In the genomic region with DNA sequence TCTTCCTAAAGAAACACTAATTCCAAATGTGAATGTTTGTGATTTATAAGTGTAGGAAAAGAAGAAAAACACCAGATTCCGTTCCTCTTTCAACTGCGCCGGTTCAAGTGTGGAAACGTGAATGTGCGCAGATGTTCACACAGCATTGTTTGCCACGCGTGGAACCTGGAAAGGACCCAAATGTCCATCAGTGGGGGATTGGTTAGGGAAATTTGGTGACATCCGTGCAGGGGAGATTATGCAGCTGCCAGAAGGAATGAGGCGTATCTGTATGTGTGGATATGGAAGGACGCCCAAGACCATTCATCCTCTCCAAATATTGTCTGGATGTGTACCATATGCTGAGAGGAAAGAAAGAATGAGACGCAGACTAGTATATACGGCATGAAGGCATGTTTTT, we compare ENCODE assay signal across 12 mouse cellular contexts.
DNase-seq lines count a peak whose midpoint lies in the region; ATAC-seq and TF ChIP-seq lines count a peak whose summit lies in the region.
"Had no signal": no experiment of that assay in that cellular context is flagged by ENCODE, and none has a peak within 500 bp of the region (broad histone marks: within the 10 kb centered on the region; RNA-seq: fewer than 3 reads in every experiment).

No protein-coding gene starts in this region.

- TF ChIP-seq POLR2A in kidney, adult 2 months (IDR thresholded peaks at IDR 0.05; ENCODE audit: low read depth, low read length): no peak

- peaks cover 14% of the 10 kb centered on the region; the same call in 1 of the 2 replicates for H3K36me3 ChIP-seq in kidney, embryonic 15.5 days
- no peaks in the 10 kb centered on the region for H3K36me3 ChIP-seq in kidney, adult 2 months (ENCODE audit: control insufficient read depth, insufficient read depth, low read length)
- H3K36me3 ChIP-seq in midbrain, embryonic 12.5 days: peaks cover 21% of the 10 kb centered on the region
- H3K36me3 ChIP-seq in midbrain, embryonic 11.5 days (ENCODE audit: control insufficient read depth, insufficient read depth, low read length): no peaks in the 10 kb centered on the region
- no peaks in the 10 kb centered on the region for H3K36me3 ChIP-seq in hindbrain, embryonic 15.5 days
- H3K36me3 ChIP-seq in midbrain, postnatal 0 days (ENCODE audit: insufficient read depth, low read length): peaks cover 5% of the 10 kb centered on the region; the same call in 1 of the 2 replicates

- H3K27ac ChIP-seq in kidney, embryonic 15.5 days: peak overlapping the region; percentile 45; the same call in 1 of the 2 replicates
- no peak overlapping the region for H3K27ac ChIP-seq in kidney, adult 2 months (ENCODE audit: insufficient read depth, low read depth, low read length)
- peak overlapping the region; percentile 8; the same call in 1 of the 2 replicates for H3K27ac ChIP-seq in midbrain, embryonic 12.5 days (replicated peaks)
- H3K27ac ChIP-seq in midbrain, embryonic 11.5 days (ENCODE audit: low read depth, low read length): no peak overlapping the region
- H3K27ac ChIP-seq in hindbrain, embryonic 15.5 days (replicated peaks): peak overlapping the region; percentile 76
- H3K27ac ChIP-seq in midbrain, postnatal 0 days (ENCODE audit: low read depth, low read length): peak overlapping the region; percentile 34

- H3K27me3 ChIP-seq in kidney, embryonic 15.5 days: no peaks in the 10 kb centered on the region
- H3K27me3 ChIP-seq in kidney, adult 2 months (replicated peaks; ENCODE audit: control insufficient read depth, insufficient read depth, low read length): no peaks in the 10 kb centered on the region
- H3K27me3 ChIP-seq in midbrain, embryonic 12.5 days: no peaks in the 10 kb centered on the region
- H3K27me3 ChIP-seq in midbrain, embryonic 11.5 days (ENCODE audit: control insufficient read depth, insufficient read depth, low read length): no peaks in the 10 kb centered on the region
- H3K27me3 ChIP-seq in hindbrain, embryonic 15.5 days: no peaks in the 10 kb centered on the region
- H3K27me3 ChIP-seq in midbrain, postnatal 0 days (ENCODE audit: insufficient read depth, low read length): no peaks in the 10 kb centered on the region

- H3K4me2 ChIP-seq in kidney, embryonic 15.5 days: no peak overlapping the region
- no peak overlapping the region for H3K4me2 ChIP-seq in midbrain, embryonic 12.5 days (replicated peaks)
- no peak overlapping the region for H3K4me2 ChIP-seq in midbrain, embryonic 11.5 days
- no peak overlapping the region for H3K4me2 ChIP-seq in hindbrain, embryonic 15.5 days
- no peak overlapping the region for H3K4me2 ChIP-seq in midbrain, postnatal 0 days (ENCODE audit: low read depth, low read length, poor library complexity, severe bottlenecking)

- no peak for TF ChIP-seq CTCF in kidney, adult 2 months (conservative IDR thresholded peaks at IDR 0.05; ENCODE audit: insufficient read depth, insufficient read length, low read depth, low read length)
- no peak for TF ChIP-seq CTCF in midbrain, postnatal 0 days (IDR thresholded peaks at IDR 0.05)

- H3K4me1 ChIP-seq in kidney, embryonic 15.5 days: peaks cover 17% of the 10 kb centered on the region
- H3K4me1 ChIP-seq in kidney, adult 2 months (ENCODE audit: control insufficient read depth, insufficient read depth, low read length): no peaks in the 10 kb centered on the region
- H3K4me1 ChIP-seq in midbrain, embryonic 12.5 days: peaks cover 30% of the 10 kb centered on the region
- peaks cover 12% of the 10 kb centered on the region for H3K4me1 ChIP-seq in midbrain, embryonic 11.5 days (ENCODE audit: control insufficient read depth, insufficient read depth, low read length)
- H3K4me1 ChIP-seq in hindbrain, embryonic 15.5 days (replicated peaks): peaks cover 68% of the 10 kb centered on the region
- peaks cover 22% of the 10 kb centered on the region; the same call in 1 of the 2 replicates for H3K4me1 ChIP-seq in midbrain, postnatal 0 days (ENCODE audit: insufficient read depth, low read length)

- peak; percentile 57; the same call in 1 of the 2 replicates for ATAC-seq in kidney, embryonic 15.5 days (replicated peaks; ENCODE audit: low FRiP score)
- ATAC-seq in midbrain, embryonic 12.5 days (ENCODE audit: low FRiP score, low read depth): no peak
- ATAC-seq in midbrain, embryonic 11.5 days (ENCODE audit: low FRiP score): no peak
- no peak for ATAC-seq in hindbrain, embryonic 15.5 days (ENCODE audit: low FRiP score, low read depth)
- no peak for ATAC-seq in midbrain, postnatal 0 days (ENCODE audit: low FRiP score)
- ATAC-seq: activated CD4-positive, CD25-positive, alpha-beta regulatory T cell, adult 4 months; inflammation-experienced regulatory T-cells, adult 6 months had no signal

- DNase-seq in kidney, adult 2 months: no peak
- no peak for DNase-seq in midbrain, embryonic 11.5 days (ENCODE audit: low spot score, missing footprints)
- peak; percentile 51 for DNase-seq in midbrain, postnatal 0 days (ENCODE audit: low spot score)
- DNase-seq in spleen, adult 12 weeks (ENCODE audit: low spot score): no peak
- no peak for DNase-seq in testis, postnatal 14 days (ENCODE audit: low spot score)
- DNase-seq: cerebellum, adult 11 months; gastrocnemius, postnatal 36 days had no signal

- H3K9ac ChIP-seq in kidney, embryonic 15.5 days: no peak overlapping the region
- H3K9ac ChIP-seq in midbrain, embryonic 12.5 days (replicated peaks): no peak overlapping the region
- no peak overlapping the region for H3K9ac ChIP-seq in midbrain, embryonic 11.5 days (ENCODE audit: low read length)
- no peak overlapping the region for H3K9ac ChIP-seq in hindbrain, embryonic 15.5 days
- H3K9ac ChIP-seq in midbrain, postnatal 0 days (replicated peaks; ENCODE audit: low read length, poor library complexity, severe bottlenecking): no peak overlapping the region

- no peaks in the 10 kb centered on the region for H3K9me3 ChIP-seq in kidney, embryonic 15.5 days (replicated peaks)
- H3K9me3 ChIP-seq in midbrain, embryonic 12.5 days: no peaks in the 10 kb centered on the region
- no peaks in the 10 kb centered on the region for H3K9me3 ChIP-seq in midbrain, embryonic 11.5 days (ENCODE audit: control insufficient read depth, low read length)
- H3K9me3 ChIP-seq in hindbrain, embryonic 15.5 days: no peaks in the 10 kb centered on the region
- no peaks in the 10 kb centered on the region for H3K9me3 ChIP-seq in midbrain, postnatal 0 days (ENCODE audit: low read length)

- WGBS in kidney, embryonic 15.5 days: 60% methylated on average over 12 of the region's 12 CpGs
- 82% methylated on average over 12 of the region's 12 CpGs for WGBS in kidney, adult 2 months
- WGBS in midbrain, embryonic 12.5 days: 87% methylated on average over 12 of the region's 12 CpGs
- 91% methylated on average over 12 of the region's 12 CpGs for WGBS in midbrain, embryonic 11.5 days
- WGBS in hindbrain, embryonic 15.5 days: 50% methylated on average over 12 of the region's 12 CpGs
- WGBS in midbrain, postnatal 0 days: 52% methylated on average over 12 of the region's 12 CpGs

- no peak overlapping the region for H3K4me3 ChIP-seq in kidney, embryonic 15.5 days (replicated peaks)
- H3K4me3 ChIP-seq in kidney, adult 2 months (ENCODE audit: insufficient read depth, low read depth, low read length): no peak overlapping the region
- H3K4me3 ChIP-seq in midbrain, embryonic 12.5 days: no peak overlapping the region
- no peak overlapping the region for H3K4me3 ChIP-seq in midbrain, embryonic 11.5 days (ENCODE audit: low read depth, low read length)
- H3K4me3 ChIP-seq in hindbrain, embryonic 15.5 days: no peak overlapping the region
- H3K4me3 ChIP-seq in midbrain, postnatal 0 days (ENCODE audit: low read depth, low read length): no peak overlapping the region

Comparison
In these comparisons a context has a peak if more than half of its experiments do, and no peak if none do; other contexts are left out.
1. H3K27ac ChIP-seq: peak in kidney, embryonic 15.5 days (single experiment), midbrain, embryonic 12.5 days (single experiment), hindbrain, embryonic 15.5 days (single experiment) and midbrain, postnatal 0 days (single experiment); none in kidney, adult 2 months (single experiment) and midbrain, embryonic 11.5 days (single experiment).